Mouse (Mus musculus) ES-E14 (cell line): Measurements from ENCODE around the gene P2rx2.

Source experiments
- CHD2 ChIP-seq: IDR thresholded peaks from 2 replicates; pipeline ENCODE4 v1.6.1; 2014; ENCODE audit warnings: mild to moderate bottlenecking, low read depth, low read length, inconsistent platforms
- HCFC1 ChIP-seq: IDR thresholded peaks from 2 replicates; pipeline ENCODE4 v1.6.1; 2012; ENCODE audit warnings: low read length, inconsistent platforms, borderline replicate concordance; ENCODE audit not compliant: insufficient read depth
- MAFK ChIP-seq: IDR thresholded peaks from 2 replicates; pipeline ENCODE4 v1.6.1; 2014; ENCODE audit warnings: mild to moderate bottlenecking, low read depth, low read length, inconsistent platforms; ENCODE audit not compliant: insufficient read depth
- ZC3H11A ChIP-seq: IDR thresholded peaks from 2 replicates; pipeline ENCODE4 v1.6.1; 2012; ENCODE audit warnings: low read depth, mild to moderate bottlenecking, inconsistent platforms, low read length, borderline replicate concordance

DNA sequence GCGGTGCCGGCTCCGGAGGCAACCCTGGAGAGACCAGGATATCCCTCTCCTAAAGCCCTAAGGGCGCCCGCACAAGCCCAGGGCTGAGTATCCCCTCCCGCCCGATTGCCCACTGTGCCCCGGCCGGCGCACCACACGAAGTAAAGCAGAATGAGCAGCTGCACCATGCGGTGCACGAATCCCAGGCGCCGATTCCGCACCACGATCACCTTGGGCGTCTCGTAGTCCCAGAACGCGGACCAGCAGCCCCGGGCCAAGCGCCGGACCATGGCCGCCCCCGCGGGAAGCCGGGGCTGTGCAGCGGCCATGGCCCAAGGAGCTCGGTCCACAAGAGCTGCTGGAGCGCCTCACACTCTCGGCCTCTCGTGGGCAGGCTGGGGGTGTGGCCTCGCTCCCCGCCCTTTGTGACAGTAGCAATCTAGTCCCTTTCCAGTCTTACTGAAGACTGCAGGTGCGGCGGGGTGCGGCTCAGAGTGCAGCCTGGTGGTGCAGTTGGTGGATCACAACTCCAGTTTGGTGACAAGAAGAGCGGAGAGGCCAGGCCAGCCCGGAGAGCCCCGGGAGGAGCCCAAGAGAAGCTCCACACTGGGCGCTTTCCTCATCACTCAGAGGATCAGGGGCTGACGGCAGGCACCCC is at the start of gene P2rx2:
- TF ChIP-seq ZC3H11A (no peak), HCFC1 (no peak), CHD2 (no peak), MAFK (no peak)
